8 mouse cellular contexts compared by ENCODE assay signal in genomic region chr11:51262342-51263285, GRCm38 (mm10). TPM values are rescaled to one million over a fixed set of nuclear protein-coding genes. Genes with fewer than 3 reads are reported as not detected.
DNase-seq lines count a peak whose midpoint lies in the region; ATAC-seq and TF ChIP-seq lines count a peak whose summit lies in the region.

TSS of gene BC049762 (minus strand) at chr11:51263046.

- 9% methylated on average over 57 of the region's 57 CpGs for WGBS in forebrain, embryonic 15.5 days
- WGBS in lung, adult 2 months, result 6% methylated on average over 57 of the region's 57 CpGs

- peak within 1 kb of the TSS; percentile 78 to 92 for H3K4me3 ChIP-seq in ES-E14 (ENCODE audit: insufficient read depth in 1 of 2, low read depth in 1 of 2, low read length in 2 of 2, poor library complexity in 1 of 2, severe bottlenecking in 1 of 2)
- H3K4me3 ChIP-seq in forebrain, embryonic 15.5 days, result peak within 1 kb of the TSS; percentile 96
- H3K4me3 ChIP-seq in lung, adult 2 months (replicated peaks; ENCODE audit: extremely low read depth, low read depth, low read length), result peak within 1 kb of the TSS; percentile 96

- peaks cover 3% of the 10 kb centered on the region for H3K36me3 ChIP-seq in ES-E14 (ENCODE audit: control insufficient read depth, insufficient read depth, low read length, poor library complexity, severe bottlenecking)
- no peaks in the 10 kb centered on the region for H3K36me3 ChIP-seq in forebrain, embryonic 15.5 days

- H3K9me3 ChIP-seq in ES-E14 (ENCODE audit: control insufficient read depth, insufficient read depth, low read depth, low read length), result no peaks in the 10 kb centered on the region
- H3K9me3 ChIP-seq in forebrain, embryonic 15.5 days, result no peaks in the 10 kb centered on the region

- peak; percentile 99 for ATAC-seq in forebrain, embryonic 15.5 days (replicated peaks)
- peak; percentile 83 for ATAC-seq in neutrophil, adult 5-6 weeks (ENCODE audit: extremely low read depth, insufficient number of reproducible peaks, low FRiP score, poor library complexity, severe bottlenecking)

- peak within 1 kb of the TSS; percentile 69 for H3K4me2 ChIP-seq in forebrain, embryonic 15.5 days (replicated peaks)

- in situ Hi-C loops in ES-E14 (cut with MboI; ENCODE audit: low sequenced_read_pairs in 2 of 2, unreplicated experiment in 2 of 2), result no loop called here

- no peaks in the 10 kb centered on the region for H3K27me3 ChIP-seq in forebrain, embryonic 15.5 days

- peak; percentile 97 for DNase-seq in ES-E14 (ENCODE audit: low read depth, low spot score)
- DNase-seq in cerebellum, adult 11-12 months, result peak; percentile 99
- peak; percentile 98 for DNase-seq in heart, postnatal 25 days (ENCODE audit: low spot score)
- DNase-seq in layer of hippocampus, adult 18-20 months (ENCODE audit: low spot score in 2 of 2), result peak; percentile 98 to 99
- peak; percentile 99 for DNase-seq in lung, adult 2 months
- peak; percentile 99 for DNase-seq in thymus, adult 18-20 months

- peak within 1 kb of the TSS; percentile 64; the same call in 1 of the 2 replicates for H3K27ac ChIP-seq in ES-E14 (ENCODE audit: insufficient read depth, low read depth, low read length, poor library complexity, severe bottlenecking)
- peak within 1 kb of the TSS; percentile 96 for H3K27ac ChIP-seq in forebrain, embryonic 15.5 days (replicated peaks)

- intact Hi-C loops in heart, postnatal 25 days (cut with DNase I), result loop anchor here (10.0 kb wide), 1 partner anchor 318 kb away; the partner anchor contains the start of gene 4933414I15Rik

- no peak for TF ChIP-seq CTCF in lung, adult 2 months (IDR thresholded peaks at IDR 0.05; ENCODE audit: insufficient read depth, low read length)

- H3K4me1 ChIP-seq in ES-E14 (ENCODE audit: control insufficient read depth in 2 of 2, insufficient read depth in 2 of 2, low read length in 2 of 2, poor library complexity in 1 of 2), result peaks cover 2 to 6% of the 10 kb centered on the region in 2 experiments
- H3K4me1 ChIP-seq in forebrain, embryonic 15.5 days, result peaks cover 36% of the 10 kb centered on the region
- H3K4me1 ChIP-seq in lung, adult 2 months (ENCODE audit: control insufficient read depth, insufficient read depth, low read length), result peaks cover 12% of the 10 kb centered on the region

- TF ChIP-seq POLR2A in lung, adult 2 months (IDR thresholded peaks at IDR 0.05; ENCODE audit: borderline replicate concordance, extremely low read depth, low read depth, low read length), result peak; percentile 99

- peak within 1 kb of the TSS; percentile 98 for H3K9ac ChIP-seq in ES-E14 (ENCODE audit: insufficient read depth, low read depth, low read length, poor library complexity, severe bottlenecking)
- peak within 1 kb of the TSS; percentile 95 for H3K9ac ChIP-seq in forebrain, embryonic 15.5 days (replicated peaks)

TF ChIP-seq in ES-E14, 5 proteins besides CTCF, POLR2A, EP300 and RAD21:
- TF ChIP-seq ZC3H11A (IDR thresholded peaks at IDR 0.05; ENCODE audit: borderline replicate concordance, low read depth, low read length) (no peak), HCFC1 (IDR thresholded peaks at IDR 0.05; ENCODE audit: borderline replicate concordance, insufficient read depth, low read length) (peak; percentile 68; the same call in 1 of the 2 replicates), MAFK (IDR thresholded peaks at IDR 0.05; ENCODE audit: insufficient read depth, low read depth, low read length) (no peak), CHD2 (IDR thresholded peaks at IDR 0.05; ENCODE audit: low read depth, low read length) (no peak)

RNA-seq across cellular contexts. Expression of gene BC049762, which starts in this region (rescaled TPM):
- 0.31 TPM in 1 of 2 replicates, not detected in the other for total RNA-seq in ES-E14 (2012; rRNA removed)
- polyA plus RNA-seq in forebrain, embryonic 15.5 days (2015; fragmentation: Nextera tagmentation; extraction: Ambion mirVana), result 0.26 and 0.33 TPM in 2 replicates
- total RNA-seq in heart, postnatal 25 days (2021), result under 1 TPM in 1 of 2 experiments, not detected in 1; 0.42 TPM
- not detected for total RNA-seq in layer of hippocampus, adult 18-20 months (2021)
- polyA plus RNA-seq in lung, adult 2 months (2012; rRNA removed), result not detected in 2 replicates
- not detected in 2 replicates for total RNA-seq in neutrophil, adult 5-6 weeks (2017)

Comparison
In these comparisons a context has a peak if more than half of its experiments do, and no peak if none do; other contexts are left out.
1. Peak in every context shown above with its lines: DNase-seq, ATAC-seq, H3K4me3 ChIP-seq and H3K27ac ChIP-seq.
2. Peak in DNase-seq, H3K4me3 ChIP-seq, H3K27ac ChIP-seq and H3K9ac ChIP-seq in ES-E14; RNA of the gene not detected or under 1 TPM.
3. Peak in ATAC-seq, H3K4me3 ChIP-seq, H3K27ac ChIP-seq, H3K9ac ChIP-seq and H3K4me2 ChIP-seq in forebrain, embryonic 15.5 days; RNA of the gene not detected or under 1 TPM.
4. Peak in DNase-seq in heart, postnatal 25 days; RNA of the gene not detected or under 1 TPM.
5. Peak in DNase-seq in layer of hippocampus, adult 18-20 months; RNA of the gene not detected or under 1 TPM.
6. Peak in DNase-seq and H3K4me3 ChIP-seq in lung, adult 2 months; RNA of the gene not detected or under 1 TPM.
7. Peak in ATAC-seq in neutrophil, adult 5-6 weeks; RNA of the gene not detected or under 1 TPM.